Mouse (Mus musculus) testis, adult 2 months (tissue): ENCODE measurements around the gene Sh3pxd2a.

Source experiments
- CTCF ChIP-seq: fragments of 200-500 bp; IDR thresholded peaks from 2 replicates; pipeline ENCODE4 v1.5.1; 2012; ENCODE audit warnings: low read depth, mild to moderate bottlenecking, inconsistent platforms, low read length, moderate library complexity; ENCODE audit not compliant: control insufficient read depth, insufficient read depth, insufficient replicate concordance
- POLR2A ChIP-seq: fragments of 200-500 bp; IDR thresholded peaks from 2 replicates; pipeline ENCODE4 v1.6.1; 2012; ENCODE audit warnings: low read depth, mild to moderate bottlenecking, inconsistent platforms, low read length, moderate library complexity; ENCODE audit not compliant: control insufficient read depth

DNA sequence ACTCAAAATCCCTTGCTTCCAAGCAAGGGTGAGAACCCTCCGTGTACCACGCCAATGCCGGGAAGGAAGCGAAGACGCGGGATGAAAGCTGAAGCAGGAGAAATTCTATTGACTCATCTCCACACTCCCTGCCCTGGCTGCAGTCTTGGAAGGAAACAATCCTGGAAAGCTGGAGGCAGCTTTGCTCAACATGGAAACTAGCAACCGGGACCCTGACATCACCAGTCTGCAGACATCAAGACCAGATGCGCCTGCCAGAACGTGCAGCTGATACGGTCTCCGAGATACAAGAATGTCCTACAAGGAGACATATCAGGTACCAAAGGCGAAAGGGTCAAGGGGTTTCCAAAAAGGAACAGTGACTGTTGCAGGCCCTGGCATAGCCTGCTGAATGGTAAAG, 154.4 kb downstream of the Sh3pxd2a start:
- TF ChIP-seq CTCF, result no peak
- no peak for TF ChIP-seq POLR2A
